Mouse (Mus musculus) lung, postnatal 14 days (tissue): ENCODE data around the gene Shroom3.

Experiments
- DNase-seq: peaks from one replicate; pipeline ENCODE4 v3.0.0; 2021

The Shroom3 gene

DNA sequence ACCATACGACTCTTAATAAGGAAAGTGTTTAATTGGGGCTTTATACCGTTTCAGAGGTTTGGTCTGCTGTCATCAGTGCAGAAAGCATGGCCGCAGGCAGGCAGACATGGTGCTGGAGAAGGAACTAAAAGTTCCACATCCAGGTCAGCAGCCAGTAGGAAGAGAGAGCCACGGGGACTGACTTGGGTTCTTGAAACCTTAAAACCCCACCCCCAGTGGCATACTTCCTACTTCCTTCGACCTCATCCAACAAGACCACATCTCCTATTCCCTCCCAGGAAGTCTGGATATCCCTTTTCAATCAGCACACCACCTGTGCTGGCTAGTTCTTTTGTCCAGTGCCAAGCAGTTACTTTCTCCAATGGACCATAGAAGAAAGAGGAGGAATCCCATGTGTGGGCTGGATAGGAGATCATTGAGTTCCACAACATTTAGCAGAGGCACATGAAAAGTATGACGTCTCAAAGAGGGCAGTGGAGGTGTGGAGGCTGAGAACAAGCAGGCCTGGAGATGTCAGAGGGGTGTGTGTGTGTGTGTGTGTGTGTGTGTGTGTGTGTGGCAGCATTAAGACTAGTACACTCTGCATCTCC is 76.0 kb downstream of the Shroom3 start:
- no peak for DNase-seq

DNA sequence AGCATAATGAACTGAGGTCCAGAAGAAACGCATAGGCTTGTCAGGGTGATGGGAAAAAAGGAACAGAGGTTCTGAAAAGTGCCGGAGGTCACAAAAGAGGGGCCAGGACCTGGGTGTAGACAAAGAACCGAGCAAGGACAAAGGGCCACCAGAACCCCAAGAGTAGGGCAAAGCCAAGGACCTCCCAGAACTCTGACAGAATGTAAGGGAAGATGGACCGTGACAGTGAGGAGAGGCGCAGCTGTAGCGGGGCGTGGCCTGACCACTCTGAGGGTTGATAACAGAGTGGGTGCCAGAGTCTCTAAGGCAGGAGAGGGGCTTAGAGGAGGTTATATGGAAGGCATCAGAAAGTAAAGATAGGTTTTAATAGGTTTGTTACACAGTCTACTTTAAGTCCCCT is 77.3 kb downstream of the Shroom3 start:
- DNase-seq, result no peak

DNA sequence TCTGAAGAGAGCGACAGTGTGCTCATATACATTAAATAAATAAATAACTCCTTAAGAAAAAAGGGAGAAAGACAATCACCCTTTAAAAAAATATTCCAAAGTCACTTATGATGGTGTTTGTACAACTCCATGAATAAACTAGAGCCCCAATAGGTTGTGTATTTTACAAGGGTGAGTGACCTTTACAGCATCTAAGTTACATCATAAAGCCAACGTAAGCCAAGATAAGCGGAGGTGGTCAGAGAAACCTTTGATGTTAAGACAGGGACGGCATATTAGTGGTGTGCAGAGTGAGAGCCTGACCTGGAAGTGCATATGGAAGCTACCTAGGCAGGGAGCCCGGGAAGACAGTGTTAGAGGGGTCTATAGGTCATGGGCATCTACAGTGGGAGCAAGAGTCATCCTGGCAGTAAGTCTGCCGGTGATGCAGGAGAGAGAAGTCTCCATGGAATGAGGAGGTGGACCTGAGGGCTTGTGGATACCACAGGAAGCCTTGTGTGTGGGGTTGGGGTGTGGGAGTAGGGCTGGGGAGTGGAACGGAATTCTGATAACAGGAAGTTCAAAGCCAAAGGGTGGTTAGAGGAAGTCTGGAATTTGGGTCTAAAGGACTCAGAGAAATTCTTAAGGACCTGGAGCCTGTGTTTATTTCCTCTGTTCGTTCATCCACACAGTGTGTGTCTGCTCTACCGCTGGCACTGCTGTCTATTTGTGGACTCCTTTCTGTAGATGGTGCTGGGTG is 78.5 kb downstream of the Shroom3 start:
- no peak for DNase-seq

DNA sequence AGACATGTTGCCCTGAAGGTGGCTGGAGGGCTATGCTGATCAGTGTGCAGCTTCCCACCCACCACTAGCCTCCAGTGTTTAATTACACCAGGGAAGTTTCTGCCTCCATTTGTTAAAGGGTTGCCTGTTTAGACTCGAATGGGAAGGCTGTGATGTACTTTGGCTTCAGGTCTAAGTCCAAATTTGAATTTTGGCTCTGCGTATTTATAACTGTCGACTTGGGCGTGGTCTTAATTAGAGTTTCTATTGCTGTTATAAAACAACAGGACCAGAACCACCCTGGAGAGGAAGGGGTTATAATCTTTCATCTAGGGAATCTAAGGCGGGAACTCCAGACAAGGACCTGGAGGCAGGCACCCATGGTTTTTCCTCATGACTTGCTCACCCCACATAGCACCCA is 79.2 kb downstream of the Shroom3 start:
- no peak for DNase-seq

DNA sequence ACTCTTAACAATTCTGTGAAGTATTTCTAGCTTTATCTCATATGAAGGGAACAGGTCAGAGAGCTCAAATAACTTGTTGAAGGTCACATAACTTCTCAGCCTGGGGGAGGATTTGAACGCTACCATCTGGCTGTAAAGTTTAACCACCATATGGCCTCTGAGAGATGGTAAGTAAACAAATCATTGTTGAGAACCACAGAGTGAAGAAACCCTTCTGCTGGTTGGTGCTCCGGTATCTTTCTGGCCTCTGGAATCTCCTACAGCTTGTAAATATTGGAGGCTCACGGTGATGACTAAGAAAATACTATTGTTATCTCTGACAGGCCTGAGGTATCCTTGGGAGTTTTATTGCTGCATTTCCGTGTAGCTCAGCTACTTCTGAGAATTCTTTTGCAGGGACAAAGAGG is 80.3 kb downstream of the Shroom3 start:
- DNase-seq, result no peak

DNA sequence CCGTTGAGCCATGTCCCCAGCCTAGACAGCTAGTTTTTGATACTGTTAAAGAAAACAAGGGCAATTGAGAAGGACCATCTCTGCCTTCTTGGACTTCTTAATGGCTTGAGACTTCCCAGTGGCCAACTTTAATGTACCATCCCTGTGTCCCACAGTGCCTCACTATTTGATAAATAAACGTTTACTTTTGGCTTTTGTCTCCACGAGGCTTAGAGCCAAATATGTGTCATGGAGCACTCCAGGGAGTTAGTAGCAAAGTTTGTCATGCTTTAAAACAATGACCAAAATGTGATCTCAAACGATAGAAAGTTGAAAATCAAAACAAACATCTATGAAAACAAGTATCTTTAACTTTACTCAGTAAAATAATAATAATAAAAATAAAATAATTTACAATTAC is 83.1 kb downstream of the Shroom3 start:
- no peak for DNase-seq

DNA sequence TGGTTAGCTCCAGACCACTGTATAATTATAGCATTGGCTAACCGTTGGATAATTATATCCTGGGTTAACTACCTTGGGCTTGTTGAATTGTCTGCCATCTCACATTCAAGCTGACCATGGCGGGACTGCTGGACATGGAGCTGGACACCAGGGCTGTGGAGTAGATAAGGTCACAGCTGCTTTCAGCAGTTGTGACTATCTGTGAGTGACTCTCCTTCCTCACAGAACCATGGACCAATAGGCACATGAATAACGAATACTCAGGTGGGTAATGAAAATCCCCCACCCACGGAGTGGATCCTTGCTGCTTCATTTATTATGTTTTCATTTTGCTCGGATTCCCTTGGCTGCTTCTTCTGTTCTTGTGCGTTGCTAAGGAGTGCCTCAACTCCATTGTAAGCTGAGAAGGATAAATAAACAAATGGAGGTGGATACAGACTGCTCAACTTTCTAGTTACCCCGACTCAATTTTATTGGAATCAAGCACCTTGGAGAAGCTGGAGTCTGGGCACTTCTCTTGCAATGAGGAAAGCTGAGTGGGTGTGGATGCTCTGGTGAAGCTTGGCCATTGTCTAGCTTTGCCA is 84.1 kb downstream of the Shroom3 start:
- no peak for DNase-seq

DNA sequence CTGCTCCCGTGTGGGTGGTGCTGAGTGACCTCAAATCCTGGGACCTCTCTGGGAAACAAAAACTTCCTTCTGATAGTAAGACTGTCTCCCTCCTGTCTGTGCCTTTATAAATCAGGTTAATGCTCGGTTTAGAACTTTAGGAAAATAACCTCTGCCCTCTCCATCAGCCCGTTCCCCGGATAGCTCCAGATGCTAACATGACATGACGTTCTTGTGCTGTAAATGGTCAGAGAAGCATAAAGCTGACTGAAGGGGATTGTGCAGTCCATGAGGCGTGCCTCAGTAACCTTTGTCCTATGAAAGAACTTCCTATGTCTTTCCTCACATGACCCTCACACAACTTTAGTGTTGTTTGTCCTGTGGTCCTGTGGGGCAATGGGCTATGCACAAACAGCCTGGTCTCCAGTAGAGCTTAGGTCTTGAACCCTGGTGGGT is 84.6 kb downstream of the Shroom3 start:
- no peak for DNase-seq

DNA sequence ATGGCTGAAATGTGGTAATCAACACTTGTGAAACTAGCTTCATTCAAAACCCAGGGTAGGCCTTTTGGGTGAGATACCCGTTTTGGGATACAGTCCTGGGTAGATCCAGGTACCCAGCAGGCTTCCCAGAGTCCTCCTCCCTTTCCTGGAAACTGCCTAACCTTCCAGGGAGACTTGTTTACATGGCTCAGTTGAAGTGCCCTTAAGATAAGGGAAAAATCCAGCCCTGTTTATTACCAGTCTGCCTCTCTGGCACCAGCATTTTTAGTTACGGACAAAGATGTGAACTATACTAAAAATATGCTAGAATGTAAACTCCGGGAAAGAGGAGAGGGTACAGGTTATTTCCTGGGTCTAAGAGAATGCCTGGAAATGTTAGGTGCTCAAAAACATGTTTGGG is 90.6 kb downstream of the Shroom3 start:
- no peak for DNase-seq

DNA sequence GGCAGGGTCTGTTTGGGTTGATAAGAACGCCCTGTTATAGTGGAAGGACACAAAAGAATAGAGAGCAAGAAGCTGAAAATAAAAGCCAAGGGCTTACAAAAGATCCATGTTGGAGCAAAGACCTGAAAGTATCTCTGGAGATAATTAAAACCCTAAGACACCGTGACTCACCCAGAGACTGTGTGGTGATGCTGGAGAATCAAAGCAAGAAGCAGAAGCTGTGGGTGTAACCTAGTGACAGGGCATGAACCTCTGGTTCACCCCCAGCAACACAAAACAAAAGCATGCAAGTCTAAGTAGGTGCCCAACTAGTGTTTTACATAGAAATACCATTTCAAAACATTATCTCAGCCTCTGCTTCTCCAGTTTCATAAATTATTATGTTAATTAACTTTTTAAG is 91.2 kb downstream of the Shroom3 start:
- DNase-seq, result no peak

DNA sequence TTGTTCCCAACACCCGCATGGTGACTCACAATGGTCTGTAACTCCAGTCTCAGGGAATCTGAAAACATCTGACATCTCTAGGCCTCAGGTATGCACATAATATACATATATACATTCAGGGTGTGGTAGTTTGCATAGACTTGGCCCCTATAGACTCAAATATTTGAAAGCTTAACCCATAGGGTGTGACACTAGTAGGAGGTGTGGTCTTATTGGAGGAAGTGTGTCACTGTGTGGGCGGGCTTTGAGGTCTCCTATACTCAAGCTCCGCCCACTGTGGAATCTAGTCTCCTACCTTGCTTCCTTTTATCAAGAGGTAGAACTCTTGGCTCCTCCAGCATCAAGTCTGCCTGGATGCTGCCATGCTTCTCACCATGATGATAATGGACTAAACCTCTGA is 91.7 kb downstream of the Shroom3 start:
- DNase-seq, result no peak

DNA sequence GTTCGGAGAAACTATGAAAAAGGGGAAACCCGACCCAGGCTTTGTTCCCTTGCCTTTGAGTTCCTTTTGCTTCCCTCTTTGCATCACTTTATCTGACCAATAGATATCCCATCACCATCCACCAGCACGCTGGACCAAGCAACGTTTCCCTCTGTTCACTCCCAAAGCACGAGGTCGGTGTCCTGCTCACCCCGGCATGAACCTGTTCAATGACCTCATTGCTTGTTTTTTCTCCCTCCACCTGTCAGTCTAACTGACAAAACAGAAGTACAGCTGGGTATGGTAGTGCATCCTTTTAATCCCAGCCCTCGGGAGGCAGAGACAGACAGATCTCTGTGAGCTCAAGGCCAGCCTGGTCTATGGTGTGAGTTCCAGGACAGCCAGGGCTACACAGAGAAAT is 95.2 kb downstream of the Shroom3 start:
- no peak for DNase-seq

DNA sequence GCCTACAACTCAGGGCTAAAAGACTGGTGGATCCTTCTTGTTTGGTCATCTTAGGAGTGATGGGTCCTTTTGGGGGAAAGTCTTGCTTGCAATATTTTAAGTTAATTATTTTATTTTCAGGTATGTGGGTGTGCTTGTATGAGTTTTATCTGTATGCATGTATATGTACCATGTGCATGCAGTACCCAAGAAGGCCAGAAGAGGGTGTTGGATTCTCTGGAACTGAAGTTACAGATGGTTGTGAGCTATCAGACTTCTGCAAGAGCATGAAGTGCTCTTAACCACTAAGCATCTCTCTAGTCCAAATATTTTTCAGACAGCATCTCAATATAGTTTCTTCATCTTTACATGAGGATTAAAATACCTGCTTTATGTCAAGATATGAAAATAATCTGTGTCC is 97.8 kb downstream of the Shroom3 start:
- DNase-seq, result no peak

DNA sequence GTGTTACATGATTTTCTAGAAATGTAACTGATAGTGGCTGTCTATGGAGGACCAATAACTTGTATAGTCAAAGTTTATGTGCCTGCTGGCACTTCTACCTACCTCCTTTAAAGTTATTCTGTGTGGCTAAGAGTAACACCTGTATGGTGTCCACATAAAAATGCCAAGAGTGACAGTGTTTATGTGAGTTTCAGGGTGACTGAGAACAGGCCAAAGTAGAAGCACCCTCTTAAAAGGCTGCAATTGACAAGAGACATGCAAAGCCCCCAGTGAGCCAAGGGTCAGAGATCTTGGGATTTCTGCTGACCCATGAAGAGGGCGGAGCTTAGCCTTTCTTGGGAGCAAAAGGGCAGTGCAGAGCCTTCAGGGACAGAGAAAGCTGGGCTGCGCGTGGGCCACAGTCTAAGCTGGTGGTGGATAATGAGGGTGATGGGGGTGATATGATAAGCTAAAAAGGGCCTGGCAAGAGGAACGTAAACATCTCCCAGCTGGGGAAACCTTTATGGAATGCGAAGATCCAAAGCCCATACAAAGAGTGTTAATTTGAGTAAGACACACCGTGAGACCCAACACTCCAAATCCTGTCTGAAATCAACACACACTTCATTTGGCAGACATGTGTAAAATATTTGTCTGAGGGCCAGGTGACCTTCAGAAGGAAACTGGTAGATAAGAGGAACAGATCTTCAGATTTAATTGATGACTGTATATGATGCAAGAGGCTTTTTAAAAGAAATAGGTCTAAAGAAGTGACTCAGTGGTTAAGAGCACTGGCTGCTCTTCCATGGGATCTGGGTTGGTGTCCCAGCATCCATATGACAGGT is 101.0 kb downstream of the Shroom3 start:
- DNase-seq, result no peak

DNA sequence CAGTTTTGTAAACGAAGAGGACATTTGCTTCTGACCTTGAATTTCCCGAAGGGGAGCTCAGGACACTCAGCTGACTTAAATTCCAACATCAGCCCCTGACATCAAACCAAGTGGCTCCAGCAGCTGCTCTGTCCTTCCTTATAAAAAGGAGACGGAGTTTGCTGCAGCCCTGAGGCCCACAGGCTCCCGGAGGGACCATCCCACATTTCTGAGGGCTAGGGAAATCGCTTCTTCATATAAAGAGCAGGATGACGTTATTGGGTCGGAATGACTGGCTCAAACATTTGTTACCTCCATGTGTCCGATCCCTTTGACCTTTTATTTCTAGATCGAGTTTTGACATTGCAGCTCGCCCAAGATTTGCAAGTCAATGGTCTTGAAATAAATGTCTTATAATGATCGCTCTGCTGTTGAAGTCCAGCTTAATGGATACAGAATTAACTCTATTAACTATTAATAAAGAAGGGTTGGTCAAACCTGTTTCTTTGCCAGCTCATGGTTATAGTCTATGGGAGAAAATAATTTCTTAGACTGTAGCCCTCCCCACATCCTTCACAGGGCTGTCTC is 102.7 kb downstream of the Shroom3 start:
- no peak for DNase-seq

DNA sequence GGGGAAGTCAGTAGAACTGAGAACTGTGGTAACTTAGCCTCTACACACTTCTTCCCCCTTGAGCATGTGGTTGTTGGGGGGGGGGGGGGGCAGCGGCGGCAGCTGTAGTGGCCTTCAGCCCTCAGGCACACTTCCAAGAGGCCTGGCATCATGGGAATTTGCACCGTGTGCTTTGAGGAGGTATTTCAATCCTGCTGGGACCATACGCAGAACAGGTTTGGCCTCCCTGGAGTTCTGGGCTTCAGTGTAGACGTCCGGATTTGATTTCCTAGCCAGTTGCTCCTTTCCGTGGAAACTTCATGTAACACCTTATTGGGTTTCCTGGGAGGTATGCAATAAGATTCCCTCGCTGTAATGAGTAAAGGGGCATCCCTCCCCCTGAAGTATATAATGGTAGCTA is 105.8 kb downstream of the Shroom3 start:
- DNase-seq, result no peak

DNA sequence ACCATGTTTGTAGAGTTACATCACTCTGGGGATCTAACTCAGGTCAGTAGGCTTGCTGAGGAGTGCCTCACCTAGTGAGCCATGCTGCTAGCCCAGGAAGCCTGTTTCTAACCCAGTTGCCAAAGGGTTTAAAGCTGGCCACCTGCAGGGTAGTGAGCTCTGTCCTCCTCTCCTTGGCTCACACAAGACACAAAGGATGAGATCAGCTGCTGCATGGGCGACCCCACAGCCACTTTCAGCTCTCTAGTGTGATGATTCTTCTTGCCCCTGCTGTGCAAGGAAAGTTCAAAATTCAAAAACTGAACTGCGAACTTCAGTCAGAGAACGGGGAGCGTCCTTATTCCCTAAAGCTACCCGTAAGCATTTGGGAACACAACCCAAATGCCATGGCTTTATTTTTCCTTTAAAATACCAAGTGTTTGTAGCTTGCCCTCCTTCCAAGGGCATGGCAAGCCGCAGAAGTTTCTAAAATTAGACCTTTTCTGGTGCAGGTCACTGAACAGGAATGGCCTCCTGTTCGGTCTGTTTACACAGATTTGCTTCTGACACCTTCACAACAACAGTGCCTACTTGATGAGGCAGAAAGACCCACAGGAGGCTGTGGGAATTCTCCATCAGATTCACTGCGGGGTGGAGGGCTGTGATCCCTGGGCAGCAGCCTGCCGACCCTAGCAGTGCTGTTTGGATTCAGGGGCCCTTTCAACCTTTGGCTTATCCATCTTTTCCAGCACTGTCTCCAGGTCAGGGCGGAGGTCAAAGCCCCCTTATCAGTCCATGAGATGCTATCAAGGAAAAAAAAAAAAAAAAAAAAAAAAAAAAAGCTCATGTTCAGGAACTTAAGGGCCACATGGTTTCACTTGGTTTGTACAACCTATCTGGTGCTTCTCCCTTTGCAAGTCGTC is 113.1 kb downstream of the Shroom3 start:
- no peak for DNase-seq

DNA sequence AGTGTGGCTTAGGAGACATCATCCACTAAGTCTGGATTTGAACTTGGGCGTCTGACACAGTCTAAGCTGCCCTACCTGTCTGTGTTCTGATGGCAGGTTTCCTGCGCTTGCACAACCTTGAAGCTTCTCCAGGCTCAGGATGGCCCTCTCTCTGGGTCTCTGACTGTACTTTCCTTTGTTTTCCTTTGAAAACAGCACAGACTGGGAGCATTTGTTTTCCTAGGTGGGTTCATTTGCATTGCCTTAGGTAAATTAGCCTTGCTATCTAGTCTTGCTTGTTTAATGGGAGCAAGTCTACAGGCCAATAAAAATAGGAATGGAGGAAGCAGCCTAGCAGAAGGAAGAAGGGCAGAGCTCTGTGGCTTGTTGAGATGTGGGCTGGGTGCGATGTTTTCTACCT is 114.7 kb downstream of the Shroom3 start:
- DNase-seq, result no peak

DNA sequence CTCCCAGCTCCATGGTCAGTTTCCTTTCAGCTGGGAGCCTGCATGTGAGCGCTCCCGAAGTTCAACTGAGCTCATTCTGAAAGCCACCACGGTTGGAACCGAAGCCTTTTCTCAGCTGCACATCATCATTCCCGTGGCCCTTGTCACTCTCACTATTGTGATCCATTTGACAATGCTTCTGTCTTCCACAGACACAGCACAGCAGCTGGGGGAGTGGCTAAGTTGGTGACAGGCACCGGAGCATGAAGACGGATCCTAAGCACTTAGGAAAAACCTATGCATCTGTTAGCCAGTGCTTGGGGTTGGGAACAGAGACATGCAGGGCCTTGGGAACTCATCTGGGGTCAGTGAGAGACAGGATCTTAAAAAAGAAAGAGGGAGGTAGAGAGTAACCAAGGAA is 121.1 kb downstream of the Shroom3 start:
- DNase-seq, result no peak

DNA sequence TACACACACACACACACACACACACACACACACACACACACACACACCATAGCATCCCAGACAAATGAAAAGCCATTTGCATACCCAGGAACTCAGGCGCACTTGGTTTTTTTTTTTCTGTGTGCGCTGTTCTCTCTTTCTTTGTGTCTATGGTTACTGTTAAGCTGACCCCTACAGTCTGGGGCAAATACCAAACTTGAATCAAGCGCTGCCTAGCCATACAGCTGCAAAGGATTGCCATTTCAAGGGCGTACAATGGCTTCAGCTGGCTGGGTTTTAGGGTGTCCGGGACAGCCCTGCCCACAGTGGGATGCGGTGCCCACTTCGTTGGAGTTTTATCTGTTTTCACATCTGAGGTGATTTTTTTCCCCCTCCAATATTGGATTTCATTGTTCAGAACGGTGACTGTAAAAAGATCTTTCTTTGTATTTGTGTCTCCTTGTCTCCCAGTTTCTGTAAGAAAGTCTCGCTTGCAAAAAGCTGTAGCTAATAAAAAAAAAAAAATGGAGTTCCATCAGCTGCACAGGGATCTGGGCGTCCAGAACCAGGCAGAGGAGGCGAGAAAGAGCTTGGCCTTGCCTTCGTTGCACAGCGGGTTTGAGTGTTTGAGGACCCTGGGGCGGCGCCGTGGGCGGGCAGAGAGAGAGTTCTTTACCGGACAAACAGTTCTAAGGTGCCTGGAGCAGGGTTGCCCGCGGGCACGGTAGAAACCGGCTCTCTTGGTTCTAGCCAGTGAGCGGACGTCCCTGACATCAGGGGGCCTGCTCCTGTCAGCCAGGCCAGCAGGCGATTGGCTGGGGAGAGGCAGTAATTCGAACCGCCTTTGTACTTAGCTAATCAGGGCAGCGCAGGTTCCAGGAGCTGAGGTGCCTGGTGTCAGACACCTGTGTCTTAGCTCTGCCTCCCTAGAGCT is 125.5 kb downstream of the Shroom3 start:
- peak; percentile 75 for DNase-seq

DNA sequence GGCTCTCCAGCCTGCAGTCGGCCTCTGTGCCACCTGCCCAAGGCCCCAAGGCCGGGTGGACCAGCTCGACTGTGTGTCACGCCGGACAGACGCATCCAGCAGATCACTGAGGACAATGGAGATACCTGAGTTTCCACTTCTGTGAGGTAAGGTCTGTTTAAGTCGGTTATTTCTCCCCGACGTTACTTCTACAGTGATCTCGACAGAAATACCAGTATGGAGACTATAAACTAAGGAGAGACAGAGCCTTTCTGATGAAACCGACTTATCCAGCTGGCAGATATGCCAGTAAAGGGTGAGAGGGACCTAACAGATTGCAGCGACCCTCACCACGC is 126.1 kb downstream of the Shroom3 start:
- no peak for DNase-seq
